ENCODE assay signal across 22 mouse cellular contexts in genomic region chr2:136309313-136309712, GRCm38 (mm10).
DNase-seq lines count a peak whose midpoint lies in the region; ATAC-seq and TF ChIP-seq lines count a peak whose summit lies in the region.
"Had no signal": no experiment of that assay in that cellular context is flagged by ENCODE, and none has a peak within 500 bp of the region (broad histone marks: within the 10 kb centered on the region; RNA-seq: fewer than 3 reads in every experiment).

No protein-coding gene starts in this region.

- ATAC-seq in forebrain, embryonic 11.5 days (replicated peaks; ENCODE audit: low FRiP score): peak; percentile 52; the same call in 1 of the 2 replicates
- peak; percentile 74 for ATAC-seq in neural tube, embryonic 12.5 days (ENCODE audit: low FRiP score, low read depth)
- peak; percentile 75; the same call in 1 of the 2 replicates for ATAC-seq in midbrain, embryonic 16.5 days
- no peak for ATAC-seq in intestine, postnatal 0 days
- ATAC-seq: activated CD4-positive, CD25-positive, alpha-beta regulatory T cell, adult 4 months; inflammation-experienced regulatory T-cells, adult 6 months had no signal

- no peak for TF ChIP-seq CTCF in intestine, postnatal 0 days (IDR thresholded peaks at IDR 0.05; ENCODE audit: low read depth)

- no peaks in the 10 kb centered on the region for H3K36me3 ChIP-seq in forebrain, embryonic 11.5 days (ENCODE audit: control insufficient read depth, insufficient read depth, low read length)
- H3K36me3 ChIP-seq in forebrain, embryonic 10.5 days (replicated peaks): no peaks in the 10 kb centered on the region
- H3K36me3 ChIP-seq in neural tube, embryonic 12.5 days: no peaks in the 10 kb centered on the region
- H3K36me3 ChIP-seq in midbrain, embryonic 16.5 days (ENCODE audit: control insufficient read depth, insufficient read depth, low read length): no peaks in the 10 kb centered on the region
- H3K36me3 ChIP-seq in intestine, postnatal 0 days (ENCODE audit: control insufficient read depth, insufficient read depth): no peaks in the 10 kb centered on the region
- H3K36me3 ChIP-seq: G1E; heart, embryonic 13.5 days had no signal

- no peak overlapping the region for H3K4me2 ChIP-seq in forebrain, embryonic 11.5 days (ENCODE audit: low read depth, low read length, severe bottlenecking)
- H3K4me2 ChIP-seq in neural tube, embryonic 12.5 days (replicated peaks): no peak overlapping the region
- H3K4me2 ChIP-seq in midbrain, embryonic 16.5 days (ENCODE audit: low read length): no peak overlapping the region
- H3K4me2 ChIP-seq in intestine, postnatal 0 days (replicated peaks; ENCODE audit: low read depth): no peak overlapping the region
- H3K4me2 ChIP-seq: heart, embryonic 13.5 days; liver, embryonic 11.5 days had no signal

- DNase-seq in forebrain, embryonic 11.5 days (ENCODE audit: low spot score): no peak
- no peak for DNase-seq in forebrain, embryonic 10.5 days (ENCODE audit: extremely low spot score, low spot score)
- DNase-seq in neural tube, embryonic 10.5 days (ENCODE audit: extremely low spot score, low spot score): no peak
- DNase-seq in lung, postnatal 36 days: no peak
- DNase-seq in thymus, postnatal 10 days (ENCODE audit: low spot score in 2 of 2): no peak
- DNase-seq: adrenal gland, postnatal 10 days; cerebellum, adult 11-12 months; heart, adult 18-20 months; kidney, adult 9 months; kidney, postnatal 36 days; lung, adult 18-20 months; lung, postnatal 14 days; right cerebral cortex, postnatal 25 days; thymus, postnatal 4 days had no signal

- no peaks in the 10 kb centered on the region for H3K27me3 ChIP-seq in forebrain, embryonic 11.5 days (ENCODE audit: control insufficient read depth, insufficient read depth, low read length)
- H3K27me3 ChIP-seq in forebrain, embryonic 10.5 days (ENCODE audit: poor library complexity, severe bottlenecking): no peaks in the 10 kb centered on the region
- no peaks in the 10 kb centered on the region for H3K27me3 ChIP-seq in neural tube, embryonic 12.5 days (replicated peaks)
- H3K27me3 ChIP-seq in midbrain, embryonic 16.5 days (ENCODE audit: control insufficient read depth, insufficient read depth, low read depth, low read length): no peaks in the 10 kb centered on the region
- H3K27me3 ChIP-seq in intestine, postnatal 0 days (replicated peaks; ENCODE audit: control insufficient read depth, insufficient read depth, low read length): no peaks in the 10 kb centered on the region
- H3K27me3 ChIP-seq: heart, embryonic 13.5 days had no signal

- H3K9ac ChIP-seq in forebrain, embryonic 11.5 days (ENCODE audit: low read length): no peak overlapping the region
- H3K9ac ChIP-seq in neural tube, embryonic 12.5 days: no peak overlapping the region
- no peak overlapping the region for H3K9ac ChIP-seq in midbrain, embryonic 16.5 days (ENCODE audit: low read depth, low read length)
- no peak overlapping the region for H3K9ac ChIP-seq in intestine, postnatal 0 days (ENCODE audit: low read depth, low read length)
- H3K9ac ChIP-seq: heart, embryonic 13.5 days had no signal

- H3K9me3 ChIP-seq in forebrain, embryonic 11.5 days (ENCODE audit: control insufficient read depth, low read length): no peaks in the 10 kb centered on the region
- no peaks in the 10 kb centered on the region for H3K9me3 ChIP-seq in forebrain, embryonic 10.5 days
- no peaks in the 10 kb centered on the region for H3K9me3 ChIP-seq in neural tube, embryonic 12.5 days
- H3K9me3 ChIP-seq in midbrain, embryonic 16.5 days (replicated peaks; ENCODE audit: control insufficient read depth, low read length, poor library complexity, severe bottlenecking): no peaks in the 10 kb centered on the region
- H3K9me3 ChIP-seq in intestine, postnatal 0 days (ENCODE audit: control insufficient read depth): no peaks in the 10 kb centered on the region
- H3K9me3 ChIP-seq: heart, embryonic 13.5 days had no signal

- WGBS in forebrain, embryonic 11.5 days: 55% methylated on average over 3 of the region's 3 CpGs
- WGBS in forebrain, embryonic 10.5 days: 71% methylated on average over 3 of the region's 3 CpGs
- WGBS in neural tube, embryonic 12.5 days: 63% methylated on average over 3 of the region's 3 CpGs
- 28% methylated on average over 3 of the region's 3 CpGs for WGBS in midbrain, embryonic 16.5 days
- 81% methylated on average over 3 of the region's 3 CpGs for WGBS in intestine, postnatal 0 days

- H3K4me1 ChIP-seq in forebrain, embryonic 11.5 days (replicated peaks; ENCODE audit: control insufficient read depth, insufficient read depth, low read length): no peaks in the 10 kb centered on the region
- no peaks in the 10 kb centered on the region for H3K4me1 ChIP-seq in forebrain, embryonic 10.5 days
- no peaks in the 10 kb centered on the region for H3K4me1 ChIP-seq in neural tube, embryonic 12.5 days
- H3K4me1 ChIP-seq in midbrain, embryonic 16.5 days (ENCODE audit: control insufficient read depth, insufficient read depth, low read length): peaks cover 4% of the 10 kb centered on the region
- H3K4me1 ChIP-seq in intestine, postnatal 0 days (replicated peaks; ENCODE audit: control insufficient read depth, insufficient read depth, low read length): no peaks in the 10 kb centered on the region
- H3K4me1 ChIP-seq: heart, embryonic 13.5 days had no signal

- no peak overlapping the region for H3K4me3 ChIP-seq in forebrain, embryonic 11.5 days (ENCODE audit: low read depth, low read length)
- no peak overlapping the region for H3K4me3 ChIP-seq in forebrain, embryonic 10.5 days
- no peak overlapping the region for H3K4me3 ChIP-seq in neural tube, embryonic 12.5 days
- no peak overlapping the region for H3K4me3 ChIP-seq in midbrain, embryonic 16.5 days (ENCODE audit: low read depth, low read length)
- no peak overlapping the region for H3K4me3 ChIP-seq in intestine, postnatal 0 days (ENCODE audit: low read depth, low read length)
- H3K4me3 ChIP-seq: heart, embryonic 13.5 days had no signal

- no peak overlapping the region for H3K27ac ChIP-seq in forebrain, embryonic 11.5 days (ENCODE audit: low read depth, low read length)
- H3K27ac ChIP-seq in forebrain, embryonic 10.5 days: no peak overlapping the region
- no peak overlapping the region for H3K27ac ChIP-seq in neural tube, embryonic 12.5 days
- peak overlapping the region; percentile 38; the same call in 1 of the 2 replicates for H3K27ac ChIP-seq in midbrain, embryonic 16.5 days (ENCODE audit: low read length)
- no peak overlapping the region for H3K27ac ChIP-seq in intestine, postnatal 0 days (ENCODE audit: low read depth, low read length)
- H3K27ac ChIP-seq: heart, embryonic 13.5 days had no signal
